Mouse (Mus musculus): ENCODE results near the gene Metrn.
"Not testable (repeated sequence)": the region's sequence is repeated elsewhere in the genome, so short reads cannot be mapped to it uniquely, and the experiment has no call there.

Gene Metrn

GRCm38 (mm10) chr17:25808789-25809605, 12.1 kb upstream of the Metrn start, which contains the start of gene Fbxl16:
TSS of gene Fbxl16 (plus strand) at chr17:25809085.
- no peak for DNase-seq (ENCODE audit: low read depth, low spot score)

- DNase-seq (ENCODE audit: low read depth, low spot score) = no peak
These were observed 11.1 kb upstream of the Metrn start for GRCm38 (mm10) chr17:25808028-25808427.

GRCm38 (mm10) chr17:25807452-25807851, 10.5 kb upstream of the Metrn start:
- DNase-seq (ENCODE audit: low read depth, low spot score) = not testable (repeated sequence)

GRCm38 (mm10) chr17:25806507-25806906, 9.6 kb upstream of the Metrn start:
- no peak for DNase-seq (ENCODE audit: low read depth, low spot score)

- no peak for DNase-seq (ENCODE audit: low read depth, low spot score)
These were observed 6.0 kb upstream of the Metrn start for GRCm38 (mm10) chr17:25802825-25803517.

- DNase-seq (ENCODE audit: low read depth, low spot score) = peak; percentile 44
These were observed 4.1 kb upstream of the Metrn start for GRCm38 (mm10) chr17:25801029-25801428.

GRCm38 (mm10) chr17:25796211-25796771, 645 bp downstream of the Metrn start:
- no peak for DNase-seq (ENCODE audit: low read depth, low spot score)

- no peak for DNase-seq (ENCODE audit: low read depth, low spot score)
These were observed 1.3 kb downstream of the Metrn start, which contains the start of gene AC134908.4 for GRCm38 (mm10) chr17:25795609-25796092. TSS of gene AC134908.4 (minus strand) at chr17:25795659.

GRCm38 (mm10) chr17:25794998-25795397, 1.9 kb downstream of the Metrn start:
- no peak for DNase-seq (ENCODE audit: low read depth, low spot score)

- DNase-seq (ENCODE audit: low read depth, low spot score) = no peak
These were observed 2.7 kb downstream of the Metrn start for GRCm38 (mm10) chr17:25794197-25794596.

GRCm38 (mm10) chr17:25792615-25793014, 4.3 kb downstream of the Metrn start, which contains the start of gene Fam173a:
TSS of gene Fam173a (minus strand) at chr17:25792901.
- no peak for DNase-seq (ENCODE audit: low read depth, low spot score)

GRCm38 (mm10) chr17:25791843-25792527, 5.0 kb downstream of the Metrn start:
- peak; percentile 64 for DNase-seq (ENCODE audit: low read depth, low spot score)

- DNase-seq (ENCODE audit: low read depth, low spot score) = no peak
These were observed 5.6 kb downstream of the Metrn start for GRCm38 (mm10) chr17:25791320-25791842.

GRCm38 (mm10) chr17:25786781-25787504, 10.0 kb downstream of the Metrn start:
- no peak for DNase-seq (ENCODE audit: low read depth, low spot score)

- no peak for DNase-seq (ENCODE audit: low read depth, low spot score)
These were observed 10.7 kb downstream of the Metrn start, which contains the start of gene Ccdc78 for GRCm38 (mm10) chr17:25786280-25786679. TSS of gene Ccdc78 (plus strand) at chr17:25786580.

- DNase-seq (ENCODE audit: low read depth, low spot score) = peak; percentile 93
These were observed 11.6 kb downstream of the Metrn start, which contains the start of gene Haghl for GRCm38 (mm10) chr17:25785281-25785745. TSS of gene Haghl (minus strand) at chr17:25785673.

- DNase-seq (ENCODE audit: low read depth, low spot score) = no peak
These were observed 12.9 kb downstream of the Metrn start for GRCm38 (mm10) chr17:25783861-25784574.

GRCm38 (mm10) chr17:25783086-25783485, 13.8 kb downstream of the Metrn start:
- no peak for DNase-seq (ENCODE audit: low read depth, low spot score)

- DNase-seq (ENCODE audit: low read depth, low spot score) = no peak
These were observed 15.6 kb downstream of the Metrn start for GRCm38 (mm10) chr17:25781339-25781738.

GRCm38 (mm10) chr17:25777948-25778347, 19.0 kb downstream of the Metrn start:
- no peak for DNase-seq (ENCODE audit: low read depth, low spot score)
